Comparison of ENCODE assay signal across 12 mouse cellular contexts in genomic region chr10:88572123-88572522, GRCm38 (mm10). TPM values are rescaled to one million over a fixed set of nuclear protein-coding genes. Genes with fewer than 3 reads are reported as not detected.
"Had no signal": no experiment of that assay in that cellular context is flagged by ENCODE, and none has a peak within 500 bp of the region (broad histone marks: within the 10 kb centered on the region; RNA-seq: fewer than 3 reads in every experiment).

No protein-coding gene starts in this region.

- ATAC-seq: liver, postnatal 0 days had no signal

- H3K27ac ChIP-seq: left cerebral cortex, adult 2 months; limb, embryonic 12.5 days; liver, embryonic 13.5 days; neural tube, embryonic 13.5 days had no signal

- H3K4me3 ChIP-seq: left cerebral cortex, adult 2 months; limb, embryonic 12.5 days; liver, embryonic 13.5 days; neural tube, embryonic 13.5 days had no signal

- H3K4me1 ChIP-seq: limb, embryonic 12.5 days; liver, embryonic 13.5 days; neural tube, embryonic 13.5 days had no signal

- H3K4me2 ChIP-seq: limb, embryonic 12.5 days; liver, embryonic 13.5 days; neural tube, embryonic 13.5 days had no signal

- H3K9me3 ChIP-seq: limb, embryonic 12.5 days; liver, embryonic 13.5 days; neural tube, embryonic 13.5 days had no signal

- H3K36me3 ChIP-seq: limb, embryonic 12.5 days; liver, embryonic 13.5 days; neural tube, embryonic 13.5 days had no signal

- H3K27me3 ChIP-seq: limb, embryonic 12.5 days; liver, embryonic 13.5 days; neural tube, embryonic 13.5 days had no signal

- DNase-seq: kidney, adult 8-10 months; kidney, postnatal 25 days; liver; liver, embryonic 13.5 days; liver, postnatal 0 days; lung, postnatal 36 days; right cerebral cortex, postnatal 14 days; thymus, postnatal 36 days had no signal

- H3K9ac ChIP-seq: limb, embryonic 12.5 days; liver, embryonic 13.5 days; liver, postnatal 0 days; neural tube, embryonic 13.5 days had no signal

RNA-seq across cellular contexts. Expression of gene Mybpc1, which starts 32.8 kb away (rescaled TPM):
- total RNA-seq: megakaryocyte progenitor cell, adult 5-6 weeks had no signal
